Mouse (Mus musculus) A20 (cell line): ENCODE results near the gene Gm20909.
"Not testable (repeated sequence)": the region's sequence is repeated elsewhere in the genome, so short reads cannot be mapped to it uniquely, and the experiment has no call there.

Experiments used
- DNase-seq: peaks from one replicate; pipeline ENCODE4 v3.0.0-alpha.2; 2011; ENCODE audit warnings: low read depth, low spot score

Gene Gm20909

DNA sequence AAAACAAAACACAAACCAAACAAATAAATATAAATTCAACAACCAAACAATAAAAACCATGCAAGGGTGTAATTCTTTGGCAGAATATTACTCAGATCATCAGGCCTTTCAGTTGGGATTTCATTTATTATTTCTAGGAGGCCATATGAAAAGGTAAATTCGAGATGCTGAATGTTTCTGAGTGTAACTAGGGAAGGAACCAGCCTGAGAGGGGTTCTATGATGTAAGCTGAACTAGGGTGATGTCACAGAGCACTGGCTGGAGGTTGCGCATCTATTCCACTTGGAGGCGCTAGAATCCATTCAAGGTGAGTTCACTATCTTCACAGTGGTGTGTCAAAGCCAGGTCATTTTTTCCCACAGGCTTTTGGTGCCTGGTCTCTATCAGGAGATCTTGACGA lies at the start of gene Gm20909:
Gm20909 (plus strand) TSS at position 301 of the 400 bp plus-strand sequence.
- DNase-seq: not testable (repeated sequence)
